Mouse (Mus musculus) heart, embryonic 10.5 days (tissue): ENCODE measurements at regions not wholly inside any gene's neighbourhood (a gene's known extent, or its start where the extent isn't known, plus 50 kb on each side); places are given as distances from the start of the nearest gene placed in this dataset.

ENCODE experiments used
- DNase-seq: peaks from one replicate; pipeline ENCODE4 v3.0.0-alpha.2; 2017; ENCODE audit warnings: low spot score
- H3K27ac ChIP-seq: fragments of 300-500 bp; sonication (generic); 2 replicates; pipeline ENCODE4 v1.5.1; 2016; ENCODE audit warnings: mild to moderate bottlenecking
- H3K27me3 ChIP-seq: fragments of 300-500 bp; sonication (generic); 2 replicates; pipeline ENCODE4 v1.6.1; 2016; ENCODE audit warnings: mild to moderate bottlenecking; ENCODE audit not compliant: poor library complexity, insufficient read depth, severe bottlenecking
- H3K36me3 ChIP-seq: fragments of 300-500 bp; sonication (generic); 2 replicates; pipeline ENCODE4 v1.6.1; 2016; ENCODE audit warnings: mild to moderate bottlenecking, moderate library complexity
- H3K4me1 ChIP-seq: fragments of 300-500 bp; sonication (generic); 2 replicates; pipeline ENCODE4 v1.6.1; 2016; ENCODE audit warnings: mild to moderate bottlenecking
- H3K4me3 ChIP-seq: fragments of 300-500 bp; sonication (generic); 2 replicates; pipeline ENCODE4 v1.5.1; 2016; ENCODE audit warnings: mild to moderate bottlenecking, moderate library complexity
- H3K9me3 ChIP-seq: fragments of 300-500 bp; sonication (generic); 2 replicates; pipeline ENCODE4 v1.6.1; 2016; ENCODE audit warnings: mild to moderate bottlenecking, moderate library complexity
- WGBS: fragments of 180-500 bp; shearing (Covaris S2); methylation state at CpG from one replicate; pipeline ENCODE4 v1.1.7; 2016; 5-methylcytosine and 5-hydroxymethylcytosine counted together

DNA sequence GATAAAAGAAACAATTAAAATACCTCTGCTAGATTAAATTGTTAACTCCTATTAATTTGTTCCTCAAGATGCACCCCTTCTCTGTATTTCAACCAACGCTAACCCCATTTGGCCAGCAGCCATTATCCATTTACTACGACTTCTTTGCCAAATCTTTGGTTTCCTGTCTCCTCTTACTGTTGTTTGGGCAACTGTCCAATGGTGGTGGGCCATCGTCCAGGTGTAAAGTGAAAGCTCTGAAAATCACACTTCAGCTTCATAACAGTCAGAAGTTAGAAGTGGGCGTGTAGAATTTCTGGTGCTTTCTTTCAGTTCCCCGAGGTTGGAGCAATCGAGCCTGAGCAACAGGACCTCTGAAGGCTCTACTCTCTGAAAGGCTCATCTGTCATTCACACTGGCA lies 66.8 kb upstream of the Zbtb20 start:
- no peaks in the 10 kb centered on the region for H3K9me3 ChIP-seq
- no peaks in the 10 kb centered on the region for H3K4me1 ChIP-seq
- no peaks in the 10 kb centered on the region for H3K27me3 ChIP-seq
- DNase-seq = no peak
- H3K36me3 ChIP-seq = no peaks in the 10 kb centered on the region
- 80% methylated on average over 6 of the region's 6 CpGs for WGBS
- H3K4me3 ChIP-seq = no peak overlapping the region
- H3K27ac ChIP-seq = no peak overlapping the region

DNA sequence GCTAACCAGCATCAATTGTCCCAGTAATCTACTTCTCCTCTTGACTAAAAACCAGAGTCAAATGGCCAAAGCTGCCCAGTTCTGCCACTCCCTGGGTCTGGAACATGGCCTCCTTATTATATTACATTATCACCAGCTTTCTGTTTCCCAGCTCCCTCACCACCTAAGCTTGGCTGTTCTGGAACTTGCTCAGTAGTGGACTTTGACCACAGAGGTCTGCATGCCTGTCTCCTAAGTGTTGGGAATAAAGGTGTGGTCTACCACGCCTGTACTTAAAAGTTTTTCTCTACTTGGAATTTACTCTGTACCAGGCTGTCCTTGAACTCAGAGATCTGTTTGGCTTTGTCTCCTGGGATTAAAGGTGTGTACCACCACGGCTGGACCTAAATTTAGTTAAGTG lies 68.1 kb upstream of the Zbtb20 start:
- H3K4me3 ChIP-seq = no peak overlapping the region
- no peak overlapping the region for H3K27ac ChIP-seq
- no peaks in the 10 kb centered on the region for H3K9me3 ChIP-seq
- no peaks in the 10 kb centered on the region for H3K4me1 ChIP-seq
- H3K36me3 ChIP-seq = no peaks in the 10 kb centered on the region
- DNase-seq = no peak
- H3K27me3 ChIP-seq = no peaks in the 10 kb centered on the region
- 80% methylated on average over 2 of the region's 2 CpGs for WGBS

DNA sequence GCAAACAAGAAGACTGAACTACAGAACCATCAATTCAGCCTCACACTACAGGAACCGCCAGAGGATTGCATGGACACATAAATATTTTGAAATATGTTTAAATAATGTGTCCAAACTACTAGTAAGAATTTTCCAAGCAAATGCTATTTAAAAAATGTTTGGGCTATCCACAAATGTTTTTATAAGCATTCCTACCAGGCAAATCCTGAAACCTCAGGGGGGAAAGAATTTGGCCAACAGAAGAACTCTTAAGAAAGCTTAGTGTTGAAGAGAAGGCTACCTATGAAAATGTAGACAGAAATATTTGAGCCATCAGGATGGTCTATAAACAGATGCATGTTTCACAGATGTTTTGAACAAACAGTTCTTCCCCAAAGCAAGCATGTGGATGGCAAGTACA lies 72.1 kb upstream of the Zbtb20 start:
- no peaks in the 10 kb centered on the region for H3K9me3 ChIP-seq
- H3K4me3 ChIP-seq = no peak overlapping the region
- WGBS = 89% methylated on average over 1 of the region's 1 CpGs
- no peaks in the 10 kb centered on the region for H3K27me3 ChIP-seq
- 0 out of 2 replicates have a peak, but pooled peaks cover 7% of the 10 kb centered on the region for H3K4me1 ChIP-seq
- H3K27ac ChIP-seq = no peak overlapping the region
- H3K36me3 ChIP-seq = no peaks in the 10 kb centered on the region; the same call in 1 of the 2 replicates
- DNase-seq = no peak

DNA sequence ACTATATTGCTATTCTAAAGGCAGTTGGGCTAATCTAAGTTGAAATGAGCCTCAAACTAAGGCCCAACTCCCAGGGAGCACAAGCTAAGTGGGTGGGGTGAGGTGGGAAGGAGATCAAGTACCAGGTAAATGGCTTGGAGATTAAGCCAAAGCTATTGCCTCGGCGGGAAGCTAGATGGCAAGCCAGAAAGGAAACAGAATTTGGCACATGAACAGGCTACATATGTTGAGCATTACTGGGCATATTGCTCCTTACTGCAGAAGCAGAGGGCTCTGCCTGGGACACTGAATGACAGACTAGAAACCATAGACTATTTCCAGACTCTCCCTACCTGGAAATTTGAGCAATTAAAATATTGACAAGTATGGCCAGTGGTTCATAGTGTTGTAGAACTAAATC lies 83.1 kb upstream of the Zbtb20 start:
- WGBS = 64% methylated on average over 2 of the region's 2 CpGs
- no peak for DNase-seq

GRCm38 (mm10) chr16:42784712-42785111 lies 91.0 kb upstream of the Zbtb20 start:
- peaks cover 21% of the 10 kb centered on the region for H3K4me1 ChIP-seq
- no peaks in the 10 kb centered on the region for H3K27me3 ChIP-seq
- 61% methylated on average over 4 of the region's 4 CpGs for WGBS
- H3K9me3 ChIP-seq = no peaks in the 10 kb centered on the region
- no peak overlapping the region for H3K4me3 ChIP-seq
- H3K27ac ChIP-seq = no peak overlapping the region
- H3K36me3 ChIP-seq = no peaks in the 10 kb centered on the region
- DNase-seq = no peak

More for the DNA sequence above, 83.1 kb upstream of the Zbtb20 start:
- no peak overlapping the region for H3K27ac ChIP-seq
- no peaks in the 10 kb centered on the region for H3K4me1 ChIP-seq
- H3K27me3 ChIP-seq = no peaks in the 10 kb centered on the region
- no peak overlapping the region for H3K4me3 ChIP-seq
- H3K9me3 ChIP-seq = no peaks in the 10 kb centered on the region
- no peaks in the 10 kb centered on the region for H3K36me3 ChIP-seq

DNA sequence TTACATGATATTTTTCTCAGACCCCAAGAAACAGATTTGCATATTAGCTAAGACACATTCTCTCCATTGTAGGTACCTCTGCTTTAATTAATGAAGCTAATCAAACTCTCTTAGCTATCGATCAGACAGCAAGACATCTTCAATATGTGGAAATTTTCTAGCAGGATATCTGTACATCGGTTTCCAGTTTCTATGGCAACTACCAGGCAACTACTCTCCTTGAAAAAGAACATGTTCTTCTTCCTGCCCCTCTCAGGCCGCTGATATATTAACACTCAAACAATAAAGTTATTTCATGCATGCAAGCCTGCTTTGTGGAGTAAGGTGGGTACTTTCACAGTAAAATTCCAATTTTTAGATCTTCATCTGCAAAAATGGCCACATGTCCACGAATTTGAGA lies 91.7 kb upstream of the Zbtb20 start:
- Histone ChIP-seq H3K4me3 (no peak overlapping the region), H3K4me1 (peaks cover 24% of the 10 kb centered on the region), H3K27me3 (no peaks in the 10 kb centered on the region), H3K36me3 (no peaks in the 10 kb centered on the region), H3K9me3 (no peaks in the 10 kb centered on the region), H3K27ac (no peak overlapping the region)
- DNase-seq = no peak
- 75% methylated on average over 4 of the region's 4 CpGs for WGBS

DNA sequence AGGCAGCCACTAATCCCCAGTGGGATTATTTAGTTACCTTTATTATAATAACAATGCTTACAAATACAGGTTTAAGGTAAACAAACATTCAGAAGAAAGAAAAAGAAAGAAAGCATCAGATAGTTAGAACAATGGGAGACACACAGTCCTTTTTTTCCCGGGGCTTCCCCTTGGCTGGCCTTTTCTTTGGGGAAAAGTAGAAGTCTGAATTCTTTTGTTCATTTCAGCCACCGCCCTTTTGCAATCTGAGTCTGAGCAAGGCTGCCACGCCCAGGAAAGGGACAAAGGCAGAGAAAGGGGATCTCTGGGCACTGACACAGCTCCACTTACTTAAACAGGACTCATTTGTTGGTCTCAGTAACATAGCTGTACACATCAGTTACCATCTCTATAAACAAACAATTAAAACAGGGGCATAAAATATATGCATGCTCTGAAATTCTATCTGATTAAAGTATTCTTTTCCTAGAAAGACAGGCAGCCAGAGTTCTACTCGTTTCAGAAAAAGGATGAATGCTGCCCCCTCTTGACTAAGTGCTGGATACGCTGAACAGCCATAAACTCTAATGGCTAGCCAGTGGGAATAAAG lies 93.5 kb upstream of the Zbtb20 start:
- Histone ChIP-seq H3K27ac (peak overlapping the region; percentile 87), H3K36me3 (no peaks in the 10 kb centered on the region), H3K27me3 (no peaks in the 10 kb centered on the region), H3K4me3 (0 out of 2 replicates have a peak overlapping the region, but pooled peaks have one; percentile 12), H3K4me1 (peaks cover 24% of the 10 kb centered on the region), H3K9me3 (no peaks in the 10 kb centered on the region)
- peak; percentile 78 for DNase-seq
- WGBS = 4% methylated on average over 5 of the region's 5 CpGs

GRCm38 (mm10) chr16:42781096-42782071 lies 94.3 kb upstream of the Zbtb20 start:
- H3K4me3 ChIP-seq = 0 out of 2 replicates have a peak overlapping the region, but pooled peaks have one; percentile 12
- peak; percentile 85 for DNase-seq
- H3K27ac ChIP-seq = peak overlapping the region; percentile 87
- WGBS = 4% methylated on average over 12 of the region's 12 CpGs
- peaks cover 24% of the 10 kb centered on the region for H3K4me1 ChIP-seq
- H3K27me3 ChIP-seq = no peaks in the 10 kb centered on the region
- H3K36me3 ChIP-seq = no peaks in the 10 kb centered on the region
- no peaks in the 10 kb centered on the region for H3K9me3 ChIP-seq

- H3K27ac ChIP-seq = peak overlapping the region; percentile 85
- H3K36me3 ChIP-seq = no peaks in the 10 kb centered on the region
- 26% methylated on average over 3 of the region's 3 CpGs for WGBS
- H3K27me3 ChIP-seq = no peaks in the 10 kb centered on the region
- no peak for DNase-seq
- H3K4me3 ChIP-seq = no peak overlapping the region
- H3K9me3 ChIP-seq = no peaks in the 10 kb centered on the region
- peaks cover 24% of the 10 kb centered on the region for H3K4me1 ChIP-seq
These were observed 95.7 kb upstream of the Zbtb20 start for GRCm38 (mm10) chr16:42779957-42780356.

GRCm38 (mm10) chr16:42772640-42773039 lies 103.0 kb upstream of the Zbtb20 start:
- H3K36me3 ChIP-seq = no peaks in the 10 kb centered on the region
- H3K4me3 ChIP-seq = no peak overlapping the region
- H3K27me3 ChIP-seq = no peaks in the 10 kb centered on the region
- H3K4me1 ChIP-seq = no peaks in the 10 kb centered on the region
- 74% methylated on average over 2 of the region's 2 CpGs for WGBS
- no peaks in the 10 kb centered on the region for H3K9me3 ChIP-seq
- no peak for DNase-seq
- no peak overlapping the region for H3K27ac ChIP-seq

DNA sequence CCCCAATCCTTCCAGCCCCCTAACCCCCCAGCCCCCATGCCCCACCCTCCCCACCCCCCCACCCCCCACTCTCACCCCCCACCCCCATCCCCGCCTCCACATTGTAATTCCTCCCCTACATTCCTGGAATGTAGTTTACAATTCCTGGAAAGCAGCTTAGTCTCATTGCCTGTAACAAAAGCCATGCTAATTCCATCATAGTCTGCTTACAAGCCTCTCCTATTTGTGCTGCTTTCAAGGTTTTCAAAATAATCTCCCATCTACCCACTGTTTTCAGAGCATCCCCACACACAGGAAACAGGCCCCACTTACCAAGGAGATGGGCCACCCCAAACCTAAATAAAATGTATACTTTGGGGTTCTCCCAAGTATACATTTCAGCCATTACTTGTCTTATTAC lies 105.5 kb upstream of the Zbtb20 start:
- DNase-seq = no peak
- H3K4me3 ChIP-seq = no peak overlapping the region
- 50% methylated on average over 1 of the region's 1 CpGs for WGBS
- H3K27ac ChIP-seq = no peak overlapping the region
- H3K4me1 ChIP-seq = no peaks in the 10 kb centered on the region
- no peaks in the 10 kb centered on the region for H3K36me3 ChIP-seq
- H3K27me3 ChIP-seq = no peaks in the 10 kb centered on the region
- H3K9me3 ChIP-seq = no peaks in the 10 kb centered on the region

DNA sequence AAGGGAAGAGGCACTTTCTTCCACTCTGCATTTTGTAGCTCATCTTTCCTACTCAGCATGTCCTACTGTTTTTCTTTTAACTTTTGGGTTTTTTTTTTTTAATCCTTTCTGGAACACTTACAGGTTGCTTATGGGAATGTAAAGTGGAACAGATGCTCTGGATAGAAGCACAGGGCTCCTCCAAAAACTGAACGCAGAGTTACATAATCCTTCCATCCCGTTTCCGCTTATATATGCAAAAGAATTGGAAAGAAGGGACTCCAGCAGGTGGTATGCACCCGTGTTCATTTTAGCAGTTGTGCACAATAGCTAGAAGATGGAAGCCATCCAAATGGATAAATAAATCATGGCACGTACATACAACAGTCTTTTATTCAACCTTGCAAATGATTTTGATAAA lies 127.0 kb upstream of the Zbtb20 start:
- Histone ChIP-seq H3K27ac (no peak overlapping the region), H3K27me3 (no peaks in the 10 kb centered on the region), H3K4me1 (0 out of 2 replicates have a peak, but pooled peaks cover 7% of the 10 kb centered on the region), H3K4me3 (no peak overlapping the region), H3K9me3 (no peaks in the 10 kb centered on the region), H3K36me3 (no peaks in the 10 kb centered on the region)
- WGBS = 85% methylated on average over 5 of the region's 5 CpGs
- no peak for DNase-seq

DNA sequence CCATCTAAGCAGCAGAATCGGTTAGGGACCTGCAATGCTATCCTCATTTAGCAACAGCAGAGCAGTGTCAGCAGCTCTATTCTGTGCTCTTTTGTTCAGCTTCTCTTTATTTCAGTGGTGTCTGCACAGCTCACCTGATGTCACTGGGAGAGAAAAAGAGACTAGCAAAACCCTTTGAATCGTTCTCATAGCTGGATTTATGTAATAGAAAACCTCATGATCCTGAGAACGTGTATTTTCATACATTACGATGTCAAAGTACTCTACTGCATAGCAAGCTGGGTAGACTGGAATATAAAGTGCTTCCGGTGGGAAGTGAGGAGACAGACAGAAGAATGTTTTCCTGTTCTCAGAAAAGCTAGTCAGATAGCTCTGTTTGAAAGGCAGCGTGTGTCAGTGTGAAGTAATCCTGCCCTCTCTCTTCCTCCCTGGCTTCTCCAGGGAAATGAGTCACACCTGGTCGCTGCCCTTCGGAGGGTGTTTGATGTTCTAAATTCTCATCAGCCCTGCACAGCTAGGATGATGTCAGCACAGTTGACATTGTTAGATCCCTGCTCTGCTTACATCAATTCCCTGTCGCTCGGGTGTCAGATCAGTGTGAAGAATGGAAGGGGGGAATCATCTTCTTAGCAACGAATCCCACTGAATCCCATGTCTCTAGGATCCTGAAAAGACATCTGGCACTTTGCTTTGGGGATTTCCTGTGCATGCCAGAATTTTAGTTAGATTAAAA lies 129.6 kb upstream of the Zbtb20 start:
- WGBS = 42% methylated on average over 11 of the region's 11 CpGs
- no peak overlapping the region for H3K4me3 ChIP-seq
- no peaks in the 10 kb centered on the region for H3K9me3 ChIP-seq
- no peaks in the 10 kb centered on the region for H3K27me3 ChIP-seq
- no peak for DNase-seq
- no peaks in the 10 kb centered on the region for H3K36me3 ChIP-seq
- H3K4me1 ChIP-seq = 0 out of 2 replicates have a peak, but pooled peaks cover 7% of the 10 kb centered on the region
- H3K27ac ChIP-seq = no peak overlapping the region
